Mouse (Mus musculus): Measurements from ENCODE around the gene Syt16.

Syt16 gene

GRCm38 (mm10) chr12:74212156-74212555 is 214.7 kb downstream of the Syt16 start:
- no peak for DNase-seq (ENCODE audit: low spot score in 2 of 2)

GRCm38 (mm10) chr12:74216103-74216728 is 218.8 kb downstream of the Syt16 start:
- DNase-seq (ENCODE audit: low spot score in 2 of 2) = peak in 1 of 2 experiments; percentile 43

GRCm38 (mm10) chr12:74219909-74220308 is 222.4 kb downstream of the Syt16 start:
- DNase-seq (ENCODE audit: low spot score in 2 of 2) = no peak

- no peak for DNase-seq (ENCODE audit: low spot score in 2 of 2)
Measured at GRCm38 (mm10) chr12:74220651-74221050, 223.2 kb downstream of the Syt16 start.

DNA sequence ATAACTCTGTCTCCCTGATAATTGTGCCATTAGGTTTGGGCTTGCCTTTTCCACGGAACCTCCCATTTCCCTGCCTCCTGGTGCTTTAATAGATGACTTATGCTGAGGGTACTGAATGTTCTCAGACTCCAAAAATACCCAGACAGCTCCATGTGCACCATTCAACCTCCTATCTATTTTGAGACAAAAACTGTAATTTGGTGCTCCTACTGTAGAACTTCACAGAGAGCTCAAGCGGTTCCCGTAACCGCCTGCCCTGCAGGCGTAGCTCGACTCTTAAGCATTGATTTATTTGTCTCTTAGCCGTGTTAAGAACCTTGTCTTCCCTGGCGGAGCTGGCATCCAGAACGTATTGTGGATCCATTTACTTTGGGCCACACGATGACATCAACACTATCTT is 233.3 kb downstream of the Syt16 start:
- peak; percentile 47 to 60 for DNase-seq (ENCODE audit: low spot score in 2 of 2)

DNA sequence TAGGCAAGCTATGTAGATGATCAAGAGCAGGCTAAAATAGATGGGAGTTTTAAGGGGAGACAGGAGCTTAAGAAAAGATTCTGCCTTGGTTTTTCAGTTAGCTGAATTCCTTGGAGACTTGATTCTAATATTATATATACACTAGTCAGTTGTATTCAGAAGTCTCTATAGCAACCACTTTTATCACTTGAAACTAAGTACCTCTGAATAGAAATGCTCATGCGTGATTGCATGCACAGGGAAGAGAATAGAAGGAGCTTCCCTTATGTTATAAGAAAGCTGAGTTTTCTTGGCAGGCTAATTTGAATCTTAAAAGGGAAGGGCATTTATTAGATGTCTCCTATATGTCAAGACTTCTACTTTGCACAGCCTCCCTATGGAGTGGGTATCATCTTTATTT is 235.4 kb downstream of the Syt16 start:
- no peak for DNase-seq (ENCODE audit: low spot score in 2 of 2)

DNA sequence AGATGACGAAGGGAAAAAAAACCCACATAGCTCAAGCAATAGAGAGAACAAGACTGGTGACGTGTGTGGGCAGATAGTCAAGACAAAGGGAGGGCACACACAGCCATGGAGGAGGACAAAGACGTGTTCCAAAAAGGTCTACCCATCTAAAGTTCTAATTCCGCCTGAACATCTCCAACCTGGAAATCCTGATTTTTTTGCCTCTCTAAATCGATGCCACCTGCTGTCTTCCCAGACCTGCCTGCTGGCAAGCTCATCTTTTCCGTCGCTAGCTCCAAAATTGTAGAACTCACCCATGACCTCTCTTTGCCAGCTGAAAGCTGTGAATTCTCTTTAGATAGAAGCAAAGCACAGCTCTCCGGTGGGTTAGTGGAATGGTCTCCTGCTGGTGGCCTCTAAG is 238.7 kb downstream of the Syt16 start:
- DNase-seq (ENCODE audit: low spot score in 2 of 2) = no peak

- DNase-seq (ENCODE audit: low spot score in 2 of 2) = peak; percentile 38 to 47
Measured at GRCm38 (mm10) chr12:74238056-74238455, 240.6 kb downstream of the Syt16 start.

GRCm38 (mm10) chr12:74238806-74239205 is 241.3 kb downstream of the Syt16 start:
- DNase-seq (ENCODE audit: low spot score in 2 of 2) = no peak

- no peak for DNase-seq (ENCODE audit: low spot score in 2 of 2)
Measured at GRCm38 (mm10) chr12:74264846-74265245, 267.4 kb downstream of the Syt16 start.

GRCm38 (mm10) chr12:74267049-74267448 is 269.6 kb downstream of the Syt16 start:
- no peak for DNase-seq (ENCODE audit: low spot score in 2 of 2)

GRCm38 (mm10) chr12:74268644-74269285 is 271.3 kb downstream of the Syt16 start:
- no peak for DNase-seq (ENCODE audit: low spot score in 2 of 2)

- DNase-seq (ENCODE audit: low spot score in 2 of 2) = no peak
Measured at GRCm38 (mm10) chr12:74272545-74272944, 275.1 kb downstream of the Syt16 start.

DNA sequence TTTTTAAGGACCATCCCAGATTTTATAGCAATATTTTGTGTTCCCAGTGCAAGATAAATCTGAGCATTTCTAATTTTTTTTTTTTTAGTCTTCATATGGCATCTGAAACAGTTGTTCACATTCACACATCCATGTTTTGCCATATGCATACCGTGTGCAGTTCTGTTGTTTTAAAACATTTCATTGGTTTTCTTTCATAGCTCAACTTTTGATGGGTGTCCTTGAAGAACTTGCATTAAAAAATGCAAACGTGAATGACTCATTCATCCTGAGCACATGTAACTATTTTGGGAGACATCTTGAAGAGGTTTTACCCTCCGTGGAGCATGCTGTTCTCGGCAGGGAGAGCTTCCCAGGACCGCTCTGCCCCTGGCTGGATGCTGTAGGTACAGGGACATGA is 279.8 kb downstream of the Syt16 start:
- DNase-seq (ENCODE audit: low spot score in 2 of 2) = peak in 1 of 2 experiments; percentile 29

DNA sequence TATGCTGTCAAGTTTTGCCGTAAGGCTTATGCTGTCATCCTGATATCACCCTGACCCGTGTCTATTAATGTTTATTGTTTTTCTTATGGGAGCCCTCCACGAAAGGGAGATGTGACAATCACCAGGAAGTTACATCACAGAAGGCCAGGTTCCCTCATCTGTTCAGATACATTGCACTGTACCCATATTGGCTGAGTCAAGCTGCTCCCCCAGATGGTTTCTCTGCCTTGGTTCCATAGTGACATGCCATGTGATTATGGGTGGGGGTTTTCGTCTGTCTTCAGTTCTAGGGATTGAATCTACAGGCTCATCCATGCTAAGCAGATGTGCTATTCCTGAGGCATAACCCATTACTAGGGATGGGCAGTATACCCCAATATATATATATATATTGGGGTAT is 283.9 kb downstream of the Syt16 start:
- DNase-seq (ENCODE audit: low spot score in 2 of 2) = no peak

- peak in 1 of 2 experiments; percentile 6 for DNase-seq (ENCODE audit: low spot score in 2 of 2)
Measured at GRCm38 (mm10) chr12:74282846-74283245, 285.4 kb downstream of the Syt16 start.

- peak; percentile 95 to 98 for DNase-seq (ENCODE audit: low spot score in 2 of 2)
Measured at GRCm38 (mm10) chr12:74284020-74284684, 286.7 kb downstream of the Syt16 start.

GRCm38 (mm10) chr12:74284685-74285054 is 287.2 kb downstream of the Syt16 start:
- DNase-seq (ENCODE audit: low spot score in 2 of 2) = peak; percentile 60 to 70

GRCm38 (mm10) chr12:74290983-74291382 is 293.5 kb downstream of the Syt16 start:
- DNase-seq (ENCODE audit: low spot score in 2 of 2) = no peak

- peak; percentile 66 to 79 for DNase-seq (ENCODE audit: low spot score in 2 of 2)
Measured at GRCm38 (mm10) chr12:74293624-74294023, 296.2 kb downstream of the Syt16 start.

DNA sequence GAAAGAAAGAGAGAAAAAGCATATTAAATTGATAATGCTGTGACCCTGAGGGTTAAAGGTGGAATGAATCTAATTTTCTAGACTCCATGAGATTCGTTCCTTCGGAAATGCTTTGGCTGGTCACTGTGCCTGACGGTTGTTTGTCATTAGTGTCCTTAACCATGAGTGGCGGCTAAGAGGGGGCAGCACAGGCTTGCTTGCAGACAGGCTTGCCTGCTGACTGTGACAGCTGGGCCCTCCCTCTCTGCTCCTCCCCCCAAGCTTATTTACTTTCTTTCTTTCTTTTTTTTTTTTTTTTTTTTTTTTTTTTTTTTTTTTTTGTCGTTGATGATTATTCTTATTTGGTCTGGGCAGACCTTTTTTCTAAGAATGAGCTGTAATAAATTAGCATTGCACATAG is 298.9 kb downstream of the Syt16 start:
- no peak for DNase-seq (ENCODE audit: low spot score in 2 of 2)

GRCm38 (mm10) chr12:74301559-74301958 is 304.1 kb downstream of the Syt16 start:
- no peak for DNase-seq (ENCODE audit: low spot score in 2 of 2)

All from frontal cortex, postnatal 36 days (tissue).